Mouse (Mus musculus) gastrocnemius, postnatal 14 days (tissue): Measurements from ENCODE around the gene Thtpa. TPM values are rescaled to one million over a fixed set of nuclear protein-coding genes. Genes with fewer than 3 reads are reported as not detected.
A peak's percentile ranks its signal among the peaks of the same experiment; 100 is the strongest.

Experiments
- DNase-seq: peaks from one replicate; pipeline ENCODE4 v3.0.0; 2021; ENCODE audit warnings: mixed read lengths
- intact Hi-C: fragments of 180-260 bp; cut with DNase I; formaldehyde crosslinking; loops from one replicate; pipeline ENCODE4 v1.15.1; 2025; ENCODE audit warnings: low total_unique reads
- long read RNA-seq, 2 experiments: library from polyadenylated mRNA; stranded (forward); transcript quantifications; one replicate each; pipeline ENCODE4 v2.0.0; 2021
- total RNA-seq, 2 experiments: library from RNA; stranded (reverse); gene quantifications; 2 replicates each; pipeline ENCODE4 v1.2.3; 2021

Gene Thtpa
- total RNA-seq, result 10 to 100 TPM; 11.1 to 12.3 TPM
- long read RNA-seq, experiment 1, transcript Thtpa-201 (2 exons, 2,830 nt), result major isoform, 19 of 20 reads
- long read RNA-seq, experiment 1, partial matches to known transcripts, result 0 of 20 reads
- long read RNA-seq, experiment 1, other reads (novel, unspliced or antisense), result 1 of 20 reads
- long read RNA-seq, experiment 2, transcript Thtpa-201 (2 exons, 2,830 nt), result major isoform, 27 of 28 reads
- long read RNA-seq, experiment 2, partial matches to known transcripts, result 0 of 28 reads
- long read RNA-seq, experiment 2, other reads (novel, unspliced or antisense), result 1 of 28 reads

DNA sequence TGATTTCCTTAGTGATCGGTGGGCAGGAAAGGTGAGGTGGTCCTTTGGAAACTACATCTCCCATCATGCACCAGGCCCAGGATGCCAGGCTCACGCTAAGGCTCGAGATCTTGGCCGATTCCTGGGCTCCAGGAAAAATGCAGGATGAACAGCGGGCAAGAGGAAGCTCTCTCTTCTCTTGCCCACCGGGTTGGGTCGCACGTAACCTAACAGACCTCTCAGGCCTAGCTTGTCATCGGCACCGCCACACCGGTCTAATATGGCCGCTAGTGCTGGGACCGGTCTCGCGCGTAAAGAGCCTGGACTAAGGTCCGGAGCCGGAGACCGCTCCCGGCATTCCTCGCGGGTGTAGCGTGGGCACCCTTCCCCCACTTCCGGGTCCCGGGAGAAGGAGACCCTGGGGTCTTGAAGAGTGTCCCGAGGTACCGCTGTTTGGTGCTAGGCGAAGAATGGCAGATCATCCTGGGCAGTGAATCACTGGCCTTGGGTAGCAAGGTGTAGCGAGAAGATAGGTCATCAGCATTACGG lies at the start of gene Thtpa:
Gene Thtpa, plus strand, starts transcription at position 81 of the 528 bp plus-strand sequence.
- intact Hi-C loops, result no loop called here
- peak; percentile 78 for DNase-seq

DNA sequence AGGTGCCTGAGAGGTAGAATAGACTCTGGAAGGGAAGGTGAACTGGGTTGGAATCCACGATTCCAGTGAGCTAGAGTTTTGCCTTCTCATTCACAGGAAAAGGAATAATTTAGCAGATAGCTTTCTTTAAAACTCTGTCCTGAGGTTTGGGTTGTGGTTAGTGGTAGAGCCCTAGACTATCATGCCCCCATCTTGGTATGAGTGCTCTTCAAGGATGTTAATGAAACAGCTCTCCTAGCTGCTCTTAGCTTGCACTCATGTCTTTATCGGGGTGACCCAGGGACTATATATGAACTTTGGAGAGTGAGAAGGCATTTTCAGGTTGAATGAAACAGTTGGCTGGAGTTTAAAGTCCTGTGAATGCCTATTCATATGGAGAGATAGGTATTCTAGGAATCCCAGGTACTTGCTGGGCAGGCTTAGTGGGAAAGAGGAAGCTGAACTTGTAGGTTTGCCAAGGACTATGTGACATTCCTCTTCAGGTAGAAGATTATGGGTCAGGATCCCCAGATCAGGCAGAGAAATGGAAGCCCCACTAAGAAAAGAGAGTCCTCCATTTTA lies 46.5 kb upstream of the Thtpa start:
- intact Hi-C loops, result no loop called here
- no peak for DNase-seq

DNA sequence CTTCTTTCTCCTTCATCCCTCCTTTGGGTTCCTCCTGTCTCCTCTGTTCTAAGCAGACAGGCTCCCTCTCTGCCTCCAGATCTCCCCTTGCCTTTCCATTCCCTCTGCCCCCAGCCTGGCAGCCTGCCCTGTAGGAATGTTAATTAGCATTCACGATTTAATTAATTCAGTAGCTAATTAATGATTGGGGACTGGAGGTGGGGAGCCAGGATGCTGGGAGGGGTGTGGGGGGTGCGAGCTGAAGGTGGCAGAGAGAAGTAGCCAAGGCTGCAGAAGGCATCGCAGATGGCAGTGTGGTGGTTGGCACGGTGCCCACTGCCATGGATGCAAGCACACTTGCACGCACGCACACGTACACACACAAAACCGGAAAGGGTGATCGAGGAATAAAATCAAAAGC lies 42.1 kb upstream of the Thtpa start:
- intact Hi-C loops, result no loop called here
- DNase-seq, result no peak

DNA sequence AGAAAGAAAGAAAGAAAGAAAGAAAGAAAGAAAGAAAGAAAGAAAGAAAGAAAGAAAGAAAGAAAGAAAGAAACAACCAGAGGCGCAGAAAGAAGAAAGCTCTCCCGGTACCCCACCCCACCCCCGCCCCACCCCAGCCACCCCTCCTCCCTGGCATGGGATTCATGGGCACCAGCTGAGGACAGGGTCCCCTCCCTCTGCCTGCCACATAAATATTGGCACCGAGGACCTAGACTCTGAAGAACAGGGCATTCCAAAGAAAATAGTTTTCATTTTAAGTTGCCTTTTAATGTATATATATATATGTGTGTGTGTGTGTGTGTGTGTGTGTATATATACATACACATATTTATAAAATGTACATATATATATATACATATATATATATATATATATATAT lies 41.5 kb upstream of the Thtpa start:
- intact Hi-C loops, result no loop called here
- no peak for DNase-seq

DNA sequence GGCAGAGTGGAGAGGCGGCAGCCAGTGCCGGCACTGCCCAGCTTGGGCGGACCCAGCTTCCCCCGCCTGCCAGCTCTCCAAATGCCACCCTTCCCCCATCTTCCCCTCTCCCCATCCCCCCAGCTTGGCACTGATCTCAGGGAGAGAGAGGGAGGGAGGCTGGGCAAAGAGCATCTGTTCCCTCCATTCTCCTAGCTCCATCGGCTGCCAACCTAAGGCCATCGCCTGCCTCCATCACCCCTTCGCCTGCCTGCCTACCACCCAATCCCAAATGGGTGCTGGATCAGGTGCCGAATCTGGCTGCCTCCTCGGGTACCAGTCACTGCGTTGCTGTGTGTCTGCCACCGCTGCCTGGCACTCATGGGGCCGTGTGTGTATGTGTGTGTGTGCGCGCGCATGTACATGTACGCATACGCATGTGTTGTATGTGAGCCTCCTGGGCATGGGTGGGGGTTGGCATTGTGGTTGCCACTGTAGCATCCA lies 40.8 kb upstream of the Thtpa start:
- DNase-seq, result peak; percentile 61
- intact Hi-C loops, result no loop called here

DNA sequence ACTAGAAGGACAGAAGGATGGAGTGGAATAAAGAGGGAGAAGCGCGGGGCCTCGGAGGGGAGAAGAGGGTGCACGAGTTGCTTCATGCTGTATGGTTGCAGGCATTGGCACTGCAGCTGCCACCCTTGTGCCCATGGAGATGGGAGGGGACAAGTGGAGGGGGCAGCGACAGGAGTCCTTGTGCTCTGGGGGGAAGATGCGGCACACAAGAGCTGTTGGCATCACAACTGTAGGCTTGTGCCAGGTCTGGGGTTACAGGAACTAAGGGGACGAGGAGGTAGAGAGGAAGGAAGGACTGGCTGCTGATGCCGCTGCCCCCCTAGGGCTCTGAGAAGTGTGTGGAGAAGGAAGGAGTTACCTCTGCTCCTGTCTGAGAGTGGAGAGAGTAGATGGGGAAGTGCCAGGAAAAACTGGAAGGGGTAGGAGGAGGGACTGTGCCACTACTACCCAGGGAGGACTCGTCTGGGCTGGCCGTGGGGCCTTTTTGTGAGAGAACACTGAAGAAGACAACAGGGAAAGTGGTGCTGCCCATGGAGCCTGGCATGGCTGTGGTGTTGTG lies 40.3 kb upstream of the Thtpa start:
- no peak for DNase-seq
- intact Hi-C loops, result no loop called here

DNA sequence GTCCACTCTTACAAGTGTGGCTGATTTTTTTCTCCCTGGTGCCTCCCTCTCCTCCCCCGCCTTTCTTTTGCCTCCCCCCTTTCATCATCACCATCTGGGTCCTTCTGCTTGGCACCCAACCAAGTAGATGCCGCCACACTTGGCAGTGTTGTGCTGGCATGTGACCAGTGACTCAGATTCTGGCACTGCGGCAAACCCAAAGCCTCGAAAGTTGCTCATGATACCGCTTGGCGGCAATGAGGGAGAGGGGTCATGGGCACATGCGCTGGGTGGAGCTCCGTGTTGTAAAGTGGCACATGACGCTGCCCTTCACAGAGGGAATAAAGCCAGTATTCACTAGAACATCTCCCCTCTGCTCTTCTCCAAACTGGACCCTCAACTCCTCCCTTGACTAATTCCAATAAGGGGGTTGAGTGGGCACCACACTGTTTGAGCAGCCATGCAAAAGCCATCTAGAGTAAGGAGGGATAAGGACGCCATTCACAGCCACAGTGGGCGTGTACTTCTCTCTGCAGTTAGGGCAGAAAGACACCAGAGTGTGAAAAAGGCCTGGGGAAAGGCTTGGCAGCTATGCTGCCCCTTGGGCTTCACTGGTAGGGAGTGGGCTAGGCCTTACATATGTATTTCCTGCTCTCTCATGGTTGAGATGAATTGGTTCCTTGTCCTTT lies 39.3 kb upstream of the Thtpa start:
- peak; percentile 46 for DNase-seq
- intact Hi-C loops, result no loop called here

DNA sequence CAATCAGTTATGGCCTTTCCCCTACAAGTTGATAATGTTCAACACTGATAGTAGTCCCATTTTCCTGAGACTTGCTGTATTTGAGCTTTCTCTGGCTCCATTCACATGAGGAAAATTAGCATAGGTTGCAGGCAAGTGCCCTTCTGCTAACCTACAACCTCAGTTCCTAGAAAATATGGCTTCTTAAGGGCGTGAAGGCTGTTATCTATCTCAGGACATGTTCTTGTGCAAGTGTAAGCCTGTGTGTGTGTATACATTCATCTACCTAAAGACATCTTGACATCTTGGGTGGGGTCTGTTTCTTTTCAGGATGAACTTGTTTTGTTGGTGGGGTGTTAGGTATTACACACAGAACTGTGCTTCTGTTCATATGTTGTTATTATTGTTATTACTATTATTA lies 35.6 kb upstream of the Thtpa start:
- DNase-seq, result no peak
- intact Hi-C loops, result no loop called here

DNA sequence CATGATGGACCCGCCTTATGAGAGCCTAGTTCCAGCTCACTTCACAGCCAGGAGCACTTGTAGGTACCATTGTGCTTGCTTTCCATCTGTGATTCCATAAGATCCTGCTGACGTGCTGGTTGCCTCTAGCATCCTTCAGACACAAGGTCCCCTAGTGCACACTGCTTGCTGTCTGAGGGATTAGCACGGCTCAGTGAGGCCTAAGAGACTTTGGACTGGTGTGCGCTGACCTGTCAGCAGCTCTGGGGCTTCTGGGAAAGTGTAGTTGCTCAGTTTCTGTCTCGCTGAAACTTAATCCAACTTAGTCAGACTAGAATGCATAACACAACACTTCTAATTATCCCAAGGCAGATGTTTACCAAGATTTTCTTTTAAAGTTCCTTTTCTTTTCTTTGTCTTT lies 34.7 kb upstream of the Thtpa start:
- intact Hi-C loops, result no loop called here
- DNase-seq, result no peak

DNA sequence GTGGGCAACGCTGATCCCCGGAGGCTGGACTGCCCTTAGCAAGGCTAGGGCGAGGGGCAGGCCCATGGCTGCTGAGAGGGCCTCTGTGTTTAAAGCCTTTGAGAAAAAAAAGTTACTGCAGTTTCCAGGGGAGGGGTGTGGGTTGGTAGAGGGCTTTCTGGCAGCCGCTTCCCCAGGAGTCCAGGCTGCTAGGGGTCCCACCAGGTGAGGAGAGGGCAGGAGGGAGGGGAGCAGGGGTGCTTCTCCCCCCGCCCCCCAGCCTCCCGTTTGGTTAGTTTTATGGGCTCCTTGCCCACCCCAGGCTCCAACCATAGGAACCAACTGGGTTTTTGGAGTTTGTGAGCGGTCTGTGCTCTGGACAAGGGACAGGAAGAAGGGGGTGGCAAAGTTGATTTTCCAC lies 32.7 kb upstream of the Thtpa start:
- intact Hi-C loops, result no loop called here
- DNase-seq, result no peak

DNA sequence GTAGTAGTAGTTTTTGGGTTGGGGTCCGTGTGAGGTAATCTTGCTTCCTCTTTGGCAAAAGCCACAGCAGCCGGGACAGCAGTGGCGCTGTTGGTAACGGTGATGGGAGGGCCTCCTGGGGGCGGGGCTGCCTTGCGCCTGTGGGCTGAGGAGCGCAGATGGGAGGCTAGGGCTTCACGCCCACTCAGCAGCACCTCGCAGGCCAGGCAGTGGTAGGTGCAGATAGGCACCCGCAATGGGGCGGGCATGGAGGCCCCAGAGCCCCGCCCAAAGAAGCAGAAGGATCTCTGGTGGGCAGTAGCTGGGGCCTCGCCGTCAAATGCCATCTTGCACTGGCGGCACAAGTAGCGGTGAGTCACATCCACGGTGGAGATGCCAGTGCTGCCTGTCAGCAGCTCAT lies 32.0 kb upstream of the Thtpa start:
- no peak for DNase-seq
- intact Hi-C loops, result no loop called here

DNA sequence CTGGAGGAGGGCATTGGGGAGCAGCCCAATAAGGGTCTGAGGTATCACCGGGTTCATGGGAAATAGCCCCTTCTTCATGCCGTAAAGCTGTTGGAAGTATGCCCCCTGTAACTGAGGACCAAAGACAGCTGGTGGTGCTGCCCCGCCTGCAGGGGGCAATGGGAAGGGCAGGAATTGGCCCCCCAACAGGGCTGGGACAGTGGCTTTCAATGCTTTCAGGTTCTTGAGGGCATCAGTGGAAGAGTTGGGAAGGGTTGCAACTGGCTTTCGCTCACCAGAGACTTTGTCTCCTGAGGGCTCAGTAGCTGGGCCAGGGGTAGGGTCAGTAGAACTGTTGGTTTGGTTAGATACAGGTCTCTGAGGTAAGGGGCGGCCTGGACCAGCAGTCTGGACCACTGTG lies 31.5 kb upstream of the Thtpa start:
- no peak for DNase-seq
- intact Hi-C loops, result no loop called here

DNA sequence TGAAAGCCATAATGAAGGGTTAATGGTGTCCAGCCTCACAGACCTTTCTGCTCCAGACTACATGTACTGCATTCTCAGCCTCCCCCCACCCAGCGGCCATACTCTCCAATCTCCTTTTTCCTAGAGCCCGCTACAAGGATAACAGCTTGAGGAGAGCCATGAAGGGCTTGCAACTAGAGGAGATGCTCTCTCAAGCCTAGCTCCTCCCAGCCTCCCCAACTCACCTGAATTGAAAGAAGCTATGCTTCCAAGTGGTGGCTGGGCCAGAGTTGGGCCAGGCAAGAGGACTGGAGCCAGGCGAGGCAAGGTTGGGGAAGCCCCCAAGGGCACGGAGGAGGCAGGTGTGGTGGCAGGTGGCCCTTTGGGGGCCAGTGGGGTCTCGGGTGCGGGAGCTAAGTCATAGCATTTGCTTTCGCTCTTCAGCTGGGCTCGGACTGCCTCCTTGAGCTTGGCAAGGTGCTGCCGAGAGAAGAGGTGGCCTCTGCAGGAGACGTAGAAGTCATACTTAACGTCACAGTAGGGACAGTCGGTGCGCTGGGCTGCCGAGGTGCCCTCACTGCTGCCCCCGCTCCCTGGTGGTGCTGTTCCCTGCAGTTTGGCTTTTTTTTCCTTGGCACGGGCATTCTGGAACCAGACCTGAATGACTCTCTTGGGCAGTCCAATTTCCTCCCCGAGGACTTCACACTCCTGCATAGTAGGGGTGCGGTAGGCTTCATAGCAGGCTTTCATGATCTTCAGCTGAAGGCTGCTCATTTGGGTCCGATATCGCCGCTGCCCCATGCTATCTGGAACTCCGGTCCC lies 30.8 kb upstream of the Thtpa start:
- intact Hi-C loops, result no loop called here
- DNase-seq, result no peak

DNA sequence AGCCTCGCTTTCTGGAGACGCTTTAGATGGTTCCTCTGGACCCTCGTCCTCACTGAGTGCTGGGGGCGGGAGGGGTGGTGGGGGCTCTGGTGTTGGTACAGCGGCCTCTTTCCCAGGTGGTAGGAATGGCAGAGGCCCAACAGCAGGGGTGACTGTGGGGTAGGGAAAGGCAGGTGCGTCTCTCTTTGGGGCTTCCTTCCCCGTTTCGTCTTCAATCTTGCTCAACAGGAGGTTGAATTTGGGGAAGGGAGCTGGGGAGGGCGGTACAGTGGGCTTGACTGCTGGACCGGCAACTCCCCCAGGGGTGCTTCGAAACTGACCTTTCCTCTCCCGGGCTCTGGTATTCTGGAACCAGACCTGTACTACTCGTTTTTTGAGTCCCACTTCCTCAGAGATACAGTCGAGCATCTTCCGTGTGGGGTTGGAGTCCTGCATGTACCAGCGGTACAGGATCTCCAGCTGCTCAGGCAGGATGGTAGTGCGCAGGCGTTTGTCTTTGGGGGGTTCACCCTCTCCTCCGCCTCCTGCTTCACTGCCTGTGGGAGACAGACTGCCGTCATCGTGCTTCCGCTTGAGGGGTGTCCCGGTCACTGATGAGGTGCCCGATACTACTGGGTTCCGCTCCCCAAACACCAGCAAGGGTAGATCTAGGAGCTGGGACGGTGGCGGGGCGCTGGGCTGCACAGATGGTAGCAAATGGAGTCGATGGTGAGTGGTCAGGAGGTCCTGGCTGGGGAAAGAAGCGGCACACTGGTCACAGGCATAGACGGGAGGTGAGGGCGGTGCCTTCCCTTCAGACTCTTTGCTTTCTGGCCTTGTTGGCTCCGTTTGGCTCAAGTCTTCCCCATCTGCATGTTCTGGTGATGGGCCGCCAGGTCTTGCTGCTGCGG lies 29.9 kb upstream of the Thtpa start:
- intact Hi-C loops, result no loop called here
- no peak for DNase-seq

DNA sequence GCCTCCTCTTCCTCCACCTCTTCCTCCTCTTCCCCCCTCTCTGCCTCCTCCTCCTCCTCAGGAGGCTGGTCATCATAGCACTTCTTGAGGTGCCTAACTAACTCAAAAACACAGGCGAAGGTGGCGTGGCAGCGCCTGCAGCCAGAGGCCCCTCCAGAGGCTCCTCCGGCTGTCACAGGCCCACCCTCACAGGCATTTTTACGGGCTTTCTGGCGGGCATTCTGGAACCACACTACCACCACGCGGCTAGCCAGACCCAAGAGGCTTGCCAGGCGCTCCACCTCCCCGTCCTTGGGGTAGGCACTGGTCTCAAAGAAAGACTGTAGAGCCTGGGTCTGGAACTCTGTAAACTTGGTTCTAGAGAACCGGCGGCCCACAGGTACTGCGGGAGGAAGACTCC lies 29.2 kb upstream of the Thtpa start:
- DNase-seq, result no peak
- intact Hi-C loops, result no loop called here

DNA sequence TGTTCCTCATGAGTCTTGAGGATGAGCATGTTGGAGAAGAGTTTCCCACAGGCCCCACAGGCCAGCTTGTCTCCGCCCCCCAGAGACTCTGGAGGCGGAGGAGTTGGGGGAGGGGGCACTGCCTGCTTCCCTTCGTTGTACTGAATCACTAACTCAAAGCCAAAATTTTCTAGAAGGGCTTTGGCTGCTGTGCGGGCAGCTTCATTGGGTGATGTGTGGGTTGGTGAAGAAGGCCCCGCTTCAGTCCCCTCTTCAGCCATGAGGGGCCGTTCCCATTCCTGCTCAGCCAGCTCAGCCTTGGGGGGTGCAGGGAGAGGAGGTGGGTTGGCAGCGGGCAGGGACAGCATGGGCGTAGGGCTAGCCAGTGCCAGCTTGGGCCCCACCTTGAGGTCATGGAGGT lies 28.5 kb upstream of the Thtpa start:
- intact Hi-C loops, result no loop called here
- no peak for DNase-seq

DNA sequence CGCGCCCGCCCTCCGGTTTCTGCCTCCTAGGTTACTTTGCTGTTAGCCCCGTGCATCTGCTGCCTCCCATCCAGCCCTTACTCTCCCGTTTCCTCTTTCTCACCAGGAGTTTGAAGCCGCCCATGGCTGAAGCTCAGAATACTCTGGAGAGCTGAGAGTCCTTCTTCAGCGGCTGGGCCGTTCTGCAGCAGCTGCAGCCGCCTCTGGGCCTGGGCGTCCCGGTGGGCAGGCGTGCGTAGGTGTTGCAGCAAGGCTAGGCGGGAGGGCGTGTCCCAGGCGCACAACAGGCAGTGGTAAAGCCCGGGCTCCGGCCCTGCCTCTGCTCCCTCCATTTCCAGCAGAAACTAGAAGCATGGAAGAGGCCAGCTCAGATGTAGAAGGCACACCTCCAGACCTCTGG lies 22.8 kb upstream of the Thtpa start:
- DNase-seq, result no peak
- intact Hi-C loops, result no loop called here

DNA sequence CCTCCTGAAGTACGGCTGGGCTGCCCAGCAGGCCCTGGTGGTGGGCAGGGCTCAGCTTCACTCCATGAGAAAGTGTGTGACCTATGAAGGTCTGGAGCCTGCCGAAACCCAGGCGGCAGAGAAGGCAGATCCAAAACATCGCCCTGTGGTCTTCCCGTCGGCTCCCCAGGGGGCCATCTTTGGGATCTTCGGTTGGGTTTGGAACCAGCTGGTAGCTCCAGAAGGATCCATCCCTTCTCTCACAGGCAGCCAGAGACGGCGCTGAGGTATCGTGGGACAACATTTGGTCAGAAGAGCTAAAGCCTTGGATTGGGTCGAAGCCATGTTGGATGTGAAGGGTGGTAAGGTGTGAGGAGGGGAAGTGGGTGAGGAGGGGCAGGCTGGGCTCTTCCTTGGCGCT lies 20.2 kb upstream of the Thtpa start:
- DNase-seq, result no peak
- intact Hi-C loops, result no loop called here

DNA sequence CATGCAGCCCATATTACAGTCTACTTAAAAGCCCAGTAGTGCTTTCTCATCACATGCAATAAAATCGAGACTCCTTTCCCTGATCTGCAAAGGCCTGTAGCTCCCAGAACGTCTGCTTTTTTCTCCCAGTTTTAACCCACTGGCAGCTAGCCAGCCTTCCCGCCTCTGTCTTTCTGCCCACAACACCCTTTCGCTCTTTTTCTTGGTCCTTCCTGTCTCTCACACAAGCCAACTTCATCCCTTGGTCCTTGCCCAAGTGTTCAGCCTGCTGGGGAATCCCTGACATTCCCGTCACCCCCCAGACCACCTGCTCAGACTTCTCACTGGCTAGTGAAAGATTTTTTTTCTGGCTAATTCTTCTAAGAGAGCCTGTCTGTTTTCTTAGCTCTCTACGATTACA lies 18.4 kb upstream of the Thtpa start:
- intact Hi-C loops, result no loop called here

More for the DNA sequence above, 18.4 kb upstream of the Thtpa start:
- DNase-seq, result peak; percentile 51
